Mouse (Mus musculus) gastrocnemius, adult 18-20 months (tissue): ENCODE measurements around the gene Retreg1. TPM values are rescaled to one million over a fixed set of nuclear protein-coding genes. Genes with fewer than 3 reads are reported as not detected.

Source experiments
- DNase-seq: peaks from one replicate; pipeline ENCODE4 v3.0.0; 2021; ENCODE audit warnings: low spot score
- total RNA-seq, 2 experiments: library from RNA; stranded (reverse); gene quantifications; 2 replicates each; pipeline ENCODE4 v1.2.3; 2021

The Retreg1 gene
- total RNA-seq, 2 experiments from 2014 or later, result 171 to 293 TPM

DNA sequence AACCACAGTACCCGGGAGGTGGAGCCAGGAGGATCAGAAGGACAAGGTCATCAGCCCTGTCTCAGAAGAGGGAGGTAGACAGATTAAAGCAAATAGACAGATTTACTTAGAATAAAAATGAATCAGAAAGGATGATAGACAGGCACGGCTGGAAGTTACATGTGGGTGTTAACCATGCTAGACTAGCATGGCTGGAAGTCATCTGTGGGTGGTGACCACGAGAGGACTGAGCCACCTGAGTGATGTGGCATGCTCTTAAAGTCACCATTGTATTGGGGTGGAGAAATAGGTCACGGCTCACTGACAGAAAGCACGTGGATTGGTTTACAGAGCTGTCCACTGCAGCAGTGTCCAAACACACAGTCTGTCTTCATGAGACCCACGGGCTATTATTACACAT lies 36.2 kb downstream of the Retreg1 start:
- no peak for DNase-seq

DNA sequence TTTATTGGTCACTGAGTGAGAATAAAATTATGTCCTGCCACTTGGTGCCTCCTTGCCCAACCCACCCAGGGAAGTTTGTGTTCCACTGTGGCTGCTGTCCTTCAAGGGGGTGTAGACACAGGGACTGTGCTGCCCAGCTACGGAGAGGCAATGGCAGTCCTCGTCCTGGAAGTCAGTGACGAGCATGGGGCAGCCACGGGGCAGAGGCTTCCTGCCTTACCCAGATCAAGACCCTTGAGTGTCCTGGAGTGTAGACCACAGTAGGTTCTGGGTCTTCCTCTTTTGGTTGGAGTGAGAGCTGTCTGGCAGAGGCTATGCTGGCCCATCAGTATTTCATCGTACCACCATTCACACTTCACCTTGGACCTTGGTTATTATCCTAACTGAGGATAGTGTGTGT lies 37.2 kb downstream of the Retreg1 start:
- no peak for DNase-seq

DNA sequence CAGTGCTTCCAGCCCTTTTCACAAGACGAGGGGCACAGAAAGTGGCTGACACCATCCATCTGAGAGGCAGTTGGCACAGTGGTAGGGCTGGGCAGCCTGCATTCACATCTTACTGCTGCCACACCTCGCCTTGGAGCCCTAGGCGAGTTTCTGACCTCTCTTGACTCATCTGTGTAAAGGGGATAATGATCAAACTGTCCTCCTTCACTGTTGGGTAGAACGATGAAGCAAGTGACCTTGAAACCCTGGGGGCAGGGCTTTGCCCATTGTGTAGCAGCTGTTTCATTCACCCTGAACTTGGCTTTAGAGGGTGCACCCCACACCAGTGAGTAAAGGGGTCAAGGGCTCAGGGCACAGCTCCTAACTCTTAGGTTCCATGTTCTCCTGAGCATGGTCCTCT lies 39.0 kb downstream of the Retreg1 start:
- DNase-seq, result no peak

DNA sequence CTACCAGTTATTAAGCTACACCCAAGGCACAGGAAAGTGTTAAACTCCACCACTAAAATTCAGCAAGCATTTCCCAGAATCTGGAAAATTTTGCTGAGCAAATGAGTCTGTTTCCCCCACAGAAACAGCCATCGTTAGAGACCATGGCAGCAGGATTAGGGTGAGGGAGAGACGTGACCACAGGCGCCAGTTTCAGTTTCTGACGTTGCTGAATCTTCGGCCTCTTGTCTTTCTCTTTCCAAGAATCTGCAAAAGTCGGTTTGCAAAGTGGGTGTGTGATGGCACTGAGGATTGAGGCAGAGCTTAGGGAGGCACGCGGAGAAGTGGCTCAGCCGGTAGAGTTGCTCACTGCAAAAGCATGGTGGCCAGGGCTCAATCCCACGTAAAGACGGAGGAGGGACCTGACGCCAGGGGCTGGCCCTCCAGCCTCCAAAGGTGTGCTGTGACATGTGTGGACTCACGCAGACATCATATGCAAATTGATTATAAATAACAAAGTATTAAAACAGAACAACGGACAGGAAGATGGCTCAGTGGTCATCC lies 41.5 kb downstream of the Retreg1 start:
- DNase-seq, result no peak

DNA sequence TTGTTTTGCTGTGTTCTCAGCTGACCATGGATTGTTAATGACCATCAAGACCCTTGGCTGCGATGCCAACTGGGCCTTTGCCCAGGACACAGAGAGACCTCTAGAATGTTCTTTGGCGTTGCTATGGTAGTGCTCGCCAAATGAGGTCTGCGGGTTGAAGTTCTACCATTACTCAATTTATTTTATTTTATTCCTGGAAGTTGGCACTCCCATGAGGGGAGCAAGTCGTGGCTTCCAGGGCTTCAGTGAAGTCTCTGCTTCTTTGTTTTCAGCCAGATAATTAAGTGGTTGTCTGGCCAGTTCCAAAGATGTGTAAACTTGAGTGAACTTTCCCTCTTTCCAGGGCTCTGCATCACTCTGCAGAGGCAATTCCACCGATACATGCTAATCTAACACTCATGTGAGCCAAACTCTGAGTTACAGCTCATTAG lies 43.6 kb downstream of the Retreg1 start:
- peak; percentile 49 for DNase-seq

DNA sequence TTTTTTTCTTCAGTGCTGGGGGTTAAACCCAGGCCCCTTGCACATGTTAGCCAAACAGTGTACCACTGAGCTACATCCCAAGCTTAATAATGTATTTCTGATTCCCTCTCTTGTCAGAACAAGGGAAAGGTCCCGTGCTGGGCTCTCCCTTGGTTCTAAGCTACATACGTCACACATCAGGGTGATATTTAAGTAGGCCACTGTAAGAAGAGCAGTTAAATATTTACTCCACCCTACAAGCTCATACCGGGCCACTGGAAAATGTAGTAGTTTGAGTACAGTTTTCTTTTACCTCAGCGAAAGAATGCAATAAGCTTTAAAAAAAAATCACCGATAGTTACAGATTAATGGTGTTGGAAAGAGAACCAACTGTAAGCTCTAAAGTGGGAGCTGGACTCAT lies 46.9 kb downstream of the Retreg1 start:
- no peak for DNase-seq

DNA sequence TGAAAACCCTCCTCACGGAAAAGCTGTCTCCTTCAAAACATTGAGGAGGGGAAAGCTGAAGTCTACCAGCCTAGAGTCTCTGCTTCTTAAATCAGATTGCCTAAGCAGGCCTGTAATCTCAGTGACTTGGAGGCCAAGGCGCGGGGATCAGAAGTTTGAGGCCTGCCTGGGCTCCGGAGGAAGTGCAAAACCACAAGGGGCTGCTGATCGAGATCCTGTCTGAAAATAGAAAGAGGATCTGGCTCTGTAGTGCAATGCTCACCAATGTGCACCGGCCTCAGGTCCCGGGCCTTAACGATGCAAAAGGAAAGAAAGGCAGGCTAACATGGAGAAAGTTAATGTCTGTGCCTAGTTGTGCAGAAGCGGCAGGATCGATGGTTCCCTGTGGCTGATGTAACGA lies 48.6 kb downstream of the Retreg1 start:
- DNase-seq, result no peak

DNA sequence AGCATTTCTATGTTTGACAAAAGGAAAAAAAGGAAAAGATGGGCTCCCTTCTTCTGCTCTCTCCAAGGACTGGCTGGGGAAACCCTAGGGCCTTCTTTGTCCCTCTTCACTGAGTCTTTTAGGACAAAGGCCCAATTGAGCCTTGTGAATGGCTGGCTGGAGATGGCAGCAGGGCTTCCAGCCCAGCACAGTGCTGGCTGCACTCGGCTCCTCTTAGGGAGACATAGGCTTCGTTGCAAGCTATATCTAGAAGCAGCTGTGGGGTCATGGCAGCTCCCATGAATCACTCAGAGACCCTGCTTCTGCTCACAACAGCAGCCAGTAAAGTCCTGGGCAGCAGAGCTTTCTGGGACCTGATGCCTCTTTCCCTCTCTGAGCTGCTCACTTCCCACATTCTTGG lies 50.3 kb downstream of the Retreg1 start:
- no peak for DNase-seq

DNA sequence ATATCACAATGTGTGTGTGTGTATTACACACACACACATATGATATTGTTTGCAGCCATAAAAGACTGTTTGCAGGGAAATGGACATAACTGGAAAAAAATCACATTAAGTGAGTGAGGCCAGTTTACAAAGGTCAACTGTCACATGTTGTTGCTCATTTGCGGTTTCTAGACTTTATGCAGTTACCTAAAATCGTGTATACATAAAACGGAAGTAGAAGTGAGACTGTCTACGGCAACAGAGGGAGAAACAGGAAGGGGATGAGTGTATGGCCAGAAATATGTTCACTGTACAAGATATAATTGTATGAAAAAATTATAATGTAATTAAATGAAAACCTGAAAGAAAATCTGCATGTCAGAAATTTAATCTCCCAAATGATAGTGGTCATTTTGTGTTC lies 53.8 kb downstream of the Retreg1 start:
- no peak for DNase-seq

DNA sequence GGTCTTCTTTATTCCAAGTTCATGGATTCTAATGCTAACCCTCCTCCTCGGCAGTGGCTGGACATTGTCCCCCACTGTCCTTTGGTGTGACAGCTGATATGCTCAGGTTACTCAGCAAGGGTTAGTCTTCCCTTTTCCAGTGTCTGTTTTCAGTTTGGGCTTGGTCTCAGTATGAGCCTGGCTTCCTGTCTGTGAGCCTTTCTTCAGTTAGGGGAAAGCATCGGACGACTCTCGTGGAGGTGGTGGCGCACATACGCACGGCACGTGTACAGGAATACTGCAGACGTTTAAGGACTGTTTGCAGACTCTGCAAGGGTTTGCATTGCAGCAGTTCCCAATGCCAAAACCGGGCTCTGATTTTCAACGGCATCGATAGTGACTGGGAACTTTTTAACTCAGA lies 54.6 kb downstream of the Retreg1 start:
- no peak for DNase-seq

DNA sequence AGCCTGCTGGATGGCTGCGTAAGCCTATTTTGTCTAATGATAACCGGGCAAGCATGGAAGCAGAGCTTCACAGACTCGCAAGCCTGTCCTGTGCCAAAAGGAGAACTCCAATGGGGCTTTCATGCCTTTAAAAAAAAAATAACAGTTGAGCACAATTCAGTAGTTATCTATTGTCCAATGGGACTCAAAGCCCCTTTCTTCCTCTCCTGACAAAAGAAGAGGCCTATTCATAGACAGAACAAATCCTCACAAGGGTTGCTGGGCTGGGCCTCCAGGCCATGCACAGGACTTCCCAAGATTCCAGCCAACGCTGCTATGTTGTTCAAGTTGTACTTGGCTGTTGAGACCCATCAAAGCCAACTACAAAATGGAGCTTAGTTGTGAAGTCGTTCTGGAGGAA lies 56.0 kb downstream of the Retreg1 start:
- no peak for DNase-seq

DNA sequence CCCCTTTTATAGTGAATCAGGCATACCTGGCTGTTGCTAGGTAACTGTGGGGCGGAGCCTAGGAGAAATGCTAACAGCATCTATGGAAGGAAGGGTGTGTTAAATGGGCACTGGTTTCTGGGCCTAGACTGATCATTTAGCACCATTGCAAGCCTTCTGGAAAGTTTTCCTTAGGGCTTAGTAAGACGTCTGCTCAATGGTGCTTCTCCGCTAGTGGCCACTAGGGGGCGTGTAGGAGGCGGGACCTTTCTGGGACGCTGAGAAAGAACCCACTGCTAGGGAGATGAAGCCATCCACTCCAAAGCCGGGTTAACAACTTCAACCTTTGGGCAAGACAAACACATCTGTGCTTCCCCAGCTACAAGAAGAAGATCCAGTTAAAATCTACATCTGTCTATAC lies 57.6 kb downstream of the Retreg1 start:
- peak; percentile 86 for DNase-seq

DNA sequence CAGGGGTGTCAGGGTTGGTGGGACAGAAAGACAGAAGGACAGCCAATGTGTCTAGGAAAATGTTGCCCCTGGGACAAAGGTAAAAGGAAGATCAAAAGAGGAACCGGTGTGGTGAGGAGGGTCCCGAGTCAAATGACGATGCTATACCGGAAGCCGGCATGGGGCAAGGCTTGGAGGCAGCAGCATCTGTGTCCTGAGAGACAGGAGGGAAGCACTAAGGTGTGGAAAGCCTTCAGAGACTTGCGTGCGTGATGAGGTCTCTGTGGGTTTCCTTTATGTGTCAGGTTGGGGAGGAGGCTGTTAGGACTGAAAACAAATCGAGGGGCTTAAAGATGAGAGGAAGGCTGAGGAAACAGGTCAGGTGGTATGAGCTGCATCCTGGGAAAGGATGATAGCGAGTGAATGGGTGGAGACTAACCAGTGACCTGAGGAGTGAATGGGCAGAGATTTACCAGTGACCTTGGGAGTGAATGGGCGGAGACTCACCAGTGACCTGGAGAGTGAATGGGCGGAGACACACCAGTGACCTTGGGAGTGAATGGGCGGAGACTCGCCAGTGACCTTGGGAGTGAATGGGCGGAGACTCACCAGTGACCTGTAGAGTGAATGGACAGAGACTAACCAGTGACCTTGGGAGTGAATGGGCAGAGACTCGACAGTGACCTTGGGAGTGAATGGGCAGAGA lies 60.1 kb downstream of the Retreg1 start:
- DNase-seq, result no peak

DNA sequence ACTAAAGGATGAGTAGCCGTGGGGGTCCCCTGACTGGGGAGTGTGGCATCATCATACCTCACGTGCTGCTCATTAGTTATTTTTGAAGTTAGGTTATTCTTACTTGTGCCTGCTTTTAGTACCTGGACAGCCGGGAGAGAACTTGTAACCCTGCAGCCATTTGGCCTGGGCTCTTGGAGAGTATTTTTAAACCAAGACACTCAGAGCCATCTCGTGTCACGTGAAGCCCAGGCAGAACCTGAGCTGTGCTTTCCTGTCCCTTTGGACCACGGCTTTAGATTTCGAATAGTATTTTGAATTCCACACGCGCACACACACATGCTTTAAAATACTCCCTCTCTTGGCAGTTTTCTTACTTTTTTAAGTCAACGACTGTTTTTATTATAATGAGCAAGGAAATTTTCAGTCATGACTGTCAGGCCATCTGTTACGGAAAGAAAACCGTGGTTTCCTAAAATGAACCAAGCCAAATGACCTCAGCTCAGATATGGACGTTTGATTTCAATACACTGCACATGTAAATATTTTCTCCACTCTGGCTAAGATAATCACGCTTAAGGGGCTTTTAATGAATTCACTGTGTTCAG lies 61.5 kb downstream of the Retreg1 start:
- DNase-seq, result peak; percentile 79

DNA sequence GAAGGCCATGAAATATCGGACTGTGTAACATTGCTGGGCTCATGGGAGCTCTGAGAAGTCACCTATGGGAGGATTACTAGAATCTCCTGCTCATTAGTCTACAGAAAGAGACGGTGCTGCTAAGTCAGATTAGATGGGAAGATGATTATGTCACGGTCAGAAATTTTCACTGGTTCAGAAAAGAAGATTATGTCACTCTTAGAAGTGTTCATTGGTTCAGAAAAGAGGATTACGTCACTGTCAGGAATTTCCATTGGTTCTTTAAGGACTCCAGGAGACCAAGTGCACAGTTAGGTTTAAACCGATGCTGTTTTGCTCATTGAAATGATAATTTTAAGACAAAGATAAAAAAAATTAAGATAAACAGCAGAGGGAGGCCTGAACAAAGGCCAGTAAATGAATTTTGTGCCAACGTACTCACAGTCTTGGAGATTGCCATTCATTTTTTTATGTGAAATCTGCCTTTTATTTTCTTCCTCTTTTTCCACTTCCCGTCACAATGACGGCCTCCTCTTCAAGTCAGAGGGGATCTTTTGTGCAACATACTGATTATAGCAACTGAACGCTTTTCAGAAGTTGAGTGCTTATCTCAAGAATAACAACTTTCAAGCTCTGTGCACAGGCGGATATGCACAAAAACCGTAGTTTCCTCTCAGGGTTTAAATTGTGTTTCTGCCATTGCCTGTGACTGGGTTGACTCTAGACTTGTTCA lies 67.0 kb downstream of the Retreg1 start:
- no peak for DNase-seq

DNA sequence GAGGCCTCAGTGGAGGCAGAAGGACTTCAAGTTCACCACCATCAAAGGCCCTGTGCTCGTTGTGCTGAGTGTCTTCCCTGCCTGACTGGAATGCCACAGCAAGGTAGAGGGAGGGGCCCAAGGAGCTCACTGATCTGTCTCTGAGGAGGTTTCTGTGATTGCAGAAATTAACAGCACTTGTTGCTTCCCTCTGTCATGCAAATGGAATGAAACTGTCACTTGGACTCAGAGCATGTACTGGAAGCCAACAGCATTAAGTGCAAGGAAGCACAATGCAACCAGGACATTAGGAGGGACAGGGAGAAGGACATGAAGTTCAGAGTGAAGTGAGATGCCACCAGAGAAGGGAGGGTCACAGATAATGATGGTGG lies 67.5 kb downstream of the Retreg1 start:
- no peak for DNase-seq

DNA sequence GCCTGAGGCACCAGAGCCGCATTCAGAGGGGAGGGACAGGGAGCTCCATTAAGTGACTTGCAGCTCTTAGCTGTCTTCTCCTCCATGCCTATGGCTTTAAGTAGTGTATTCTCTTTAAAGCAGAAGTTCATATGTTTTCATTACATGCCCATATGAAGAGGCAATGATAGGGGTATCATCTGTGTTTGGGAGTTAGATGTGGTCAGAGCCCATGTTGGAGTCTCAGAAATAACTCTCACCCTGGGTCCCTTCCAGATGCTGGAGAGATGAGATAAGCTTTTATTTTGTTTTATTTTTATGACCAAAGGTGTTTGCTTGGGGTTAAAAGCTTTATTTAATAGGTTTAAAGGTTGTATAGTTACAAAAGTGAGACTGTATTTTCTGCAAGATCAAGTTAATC lies 67.9 kb downstream of the Retreg1 start:
- no peak for DNase-seq

DNA sequence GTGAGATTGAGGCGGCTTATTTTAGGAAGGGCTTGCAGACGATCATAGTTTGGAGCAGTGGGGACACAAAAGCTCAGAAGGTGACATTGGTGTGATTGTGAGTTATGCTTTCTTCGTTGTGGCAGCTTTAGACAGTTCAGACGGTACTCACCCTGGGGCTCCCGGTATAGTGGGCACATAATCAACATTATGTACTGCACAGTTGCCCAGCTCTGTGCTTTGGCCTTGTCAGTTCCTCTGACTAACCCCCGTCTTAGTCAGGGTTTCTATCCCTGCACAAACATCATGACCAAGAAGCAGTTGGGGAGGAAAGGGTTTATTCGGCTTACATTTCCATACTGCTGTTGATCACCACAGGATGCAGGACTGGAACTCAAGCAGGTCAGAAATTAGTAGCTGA lies 69.9 kb downstream of the Retreg1 start:
- no peak for DNase-seq

DNA sequence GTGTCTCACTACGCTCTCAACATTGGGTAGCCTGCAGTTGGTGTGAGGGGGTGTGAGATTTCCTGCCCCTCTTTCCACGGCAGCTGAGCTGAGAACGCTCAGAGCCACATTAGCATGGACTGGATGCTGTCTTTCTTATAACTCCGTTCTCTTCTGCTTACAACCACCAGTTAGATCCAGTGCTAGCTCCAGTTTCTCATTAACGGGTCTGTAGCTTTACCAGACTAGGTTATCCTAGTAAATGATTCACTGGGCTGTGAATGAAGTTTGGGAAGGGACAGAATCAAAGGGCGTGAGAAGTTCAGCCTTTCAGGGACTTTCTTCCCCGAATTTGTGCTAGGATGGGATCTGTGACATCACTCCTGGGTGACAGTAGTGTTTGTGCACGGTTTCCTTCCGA lies 70.7 kb downstream of the Retreg1 start:
- DNase-seq, result no peak

DNA sequence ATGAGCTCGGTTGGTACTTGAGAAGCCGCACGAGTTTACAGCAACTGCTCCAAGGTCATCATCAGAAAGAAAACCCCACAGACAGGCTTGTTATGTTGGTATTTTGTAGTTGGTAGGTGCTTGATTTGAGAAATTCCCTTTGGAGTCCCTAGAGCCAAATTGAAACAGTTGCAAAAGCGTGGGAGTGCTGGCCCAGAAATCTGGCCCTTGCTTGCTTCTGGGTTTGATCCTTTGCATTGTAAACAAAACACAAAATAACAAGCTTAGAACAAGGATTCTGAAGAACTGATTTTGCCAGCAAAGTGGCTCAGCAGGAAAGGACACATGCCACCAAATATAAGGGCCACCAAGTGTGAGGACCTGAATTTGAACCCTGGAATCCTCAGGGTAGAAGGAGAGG lies 71.2 kb downstream of the Retreg1 start:
- DNase-seq, result no peak

DNA sequence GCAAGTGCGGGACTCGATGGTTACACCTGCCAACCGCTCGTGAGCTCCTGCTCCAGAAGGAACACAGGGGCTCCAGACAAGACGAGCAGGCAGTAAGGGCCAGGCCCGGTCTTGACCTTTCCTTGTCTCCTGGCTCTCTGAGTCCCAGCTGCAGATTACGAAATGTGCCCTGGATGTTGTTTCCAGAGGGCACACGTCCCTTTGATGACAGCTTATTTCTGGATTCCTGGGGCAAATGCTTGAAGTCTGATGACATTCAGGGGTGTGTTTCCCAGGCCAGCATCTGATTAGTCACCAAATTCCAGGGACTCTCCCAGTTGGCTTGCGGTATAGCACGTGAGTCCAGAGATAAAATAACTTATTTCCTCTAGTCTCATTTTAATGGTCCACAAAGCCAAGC lies 72.0 kb downstream of the Retreg1 start:
- DNase-seq, result peak; percentile 89

DNA sequence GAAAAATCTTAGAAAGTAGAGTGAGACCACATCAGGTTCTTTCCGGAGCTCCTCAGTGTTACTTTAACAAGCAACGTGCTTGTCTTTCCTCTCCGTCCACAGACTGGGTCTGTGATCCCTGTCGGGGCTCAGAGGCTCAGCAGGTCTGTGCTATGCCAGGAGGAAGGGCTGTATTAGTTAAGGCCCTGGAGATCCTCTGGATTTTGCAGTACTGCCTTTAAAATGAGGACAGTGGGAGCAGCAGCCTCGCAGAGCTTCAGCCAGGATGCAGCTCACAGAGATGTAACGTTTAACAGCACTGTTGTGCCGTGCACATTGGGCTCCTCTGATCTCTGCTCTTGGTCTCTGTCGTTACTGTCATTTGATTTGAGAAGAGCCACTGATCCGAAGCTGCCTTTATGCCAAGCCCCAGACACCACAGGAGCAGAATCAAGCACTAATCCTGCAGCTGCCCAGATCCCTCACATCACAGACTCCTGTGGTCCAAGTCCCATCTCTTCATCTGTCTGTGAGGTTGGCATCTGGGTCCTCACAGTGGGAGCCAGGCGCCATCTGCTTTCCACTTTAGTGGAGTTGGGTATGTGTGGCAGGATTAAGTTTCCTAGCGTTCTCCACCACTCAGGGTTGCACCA lies 72.7 kb downstream of the Retreg1 start:
- DNase-seq, result peak; percentile 46
